Mouse (Mus musculus): Measurements from ENCODE around the gene Sumf2. TPM values are rescaled to one million over a fixed set of nuclear protein-coding genes. Genes with fewer than 3 reads are reported as not detected.
"Not testable (repeated sequence)": the region's sequence is repeated elsewhere in the genome, so short reads cannot be mapped to it uniquely, and the experiment has no call there.

Sumf2 gene
- polyA plus RNA-seq, 1 experiment from 2014 or later, result 37.3 TPM

DNA sequence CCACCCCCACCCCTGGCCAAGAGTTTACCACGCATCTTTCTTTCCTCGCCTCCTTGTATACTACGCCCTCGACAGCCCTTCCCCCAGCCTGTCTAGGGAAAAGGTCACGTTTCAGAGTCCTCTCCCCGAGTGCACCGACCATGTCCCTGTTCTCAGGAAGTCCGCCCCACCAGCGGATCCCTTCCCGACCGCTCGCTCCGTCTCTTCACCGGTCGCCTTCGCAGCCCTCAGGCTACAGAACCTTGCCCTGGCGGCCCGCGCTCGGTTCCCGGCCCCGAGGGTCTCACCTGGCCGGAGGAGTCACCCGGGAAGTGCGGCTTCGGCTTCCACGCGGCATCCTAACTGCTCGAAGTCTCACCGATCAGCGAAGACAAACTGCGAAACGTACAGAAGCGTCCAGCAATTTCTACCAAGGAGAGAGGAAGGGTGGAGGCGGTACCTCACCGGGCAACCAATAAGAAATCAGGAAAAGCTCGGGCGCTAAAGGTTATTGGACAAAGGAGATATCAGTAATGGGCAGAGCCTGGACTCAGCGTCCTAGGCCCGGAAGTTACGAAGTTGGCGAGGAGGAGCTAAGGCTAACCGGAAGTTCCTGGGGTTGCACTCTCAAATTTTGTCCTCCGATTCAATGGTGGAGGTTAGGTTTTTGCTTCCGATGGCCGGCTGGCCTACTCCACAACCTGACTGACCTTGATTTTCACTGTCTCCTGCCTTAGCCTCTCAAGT lies 40.3 kb downstream of the Sumf2 start, which contains the start of gene Chchd2:
Chchd2 (minus strand) TSS at position 560 of the 726 bp plus-strand sequence.
- no peaks in the 10 kb centered on the region for H3K27me3 ChIP-seq (ENCODE audit: control insufficient read depth, insufficient read depth, low read length)
- peak within 1 kb of the TSS; percentile 85 for H3K4me3 ChIP-seq (ENCODE audit: low read depth, low read length)
- peaks cover 12% of the 10 kb centered on the region for H3K36me3 ChIP-seq (ENCODE audit: control insufficient read depth, insufficient read depth, low read length)
- H3K9ac ChIP-seq (ENCODE audit: low read depth, low read length), result peak within 1 kb of the TSS; percentile 93
- under 1% methylated on average over 46 of the region's 46 CpGs for WGBS (ENCODE audit: insufficient replicate concordance)
- peak within 1 kb of the TSS; percentile 93 for H3K4me2 ChIP-seq
- peak within 1 kb of the TSS; percentile 95 for H3K27ac ChIP-seq (ENCODE audit: low read depth, low read length)
- H3K4me1 ChIP-seq (ENCODE audit: control insufficient read depth, insufficient read depth, low read length), result peaks cover 3% of the 10 kb centered on the region; the same call in 1 of the 2 replicates
- no peaks in the 10 kb centered on the region for H3K9me3 ChIP-seq (replicated peaks; ENCODE audit: control insufficient read depth, low read length)
- peak; percentile 98 for ATAC-seq (replicated peaks; ENCODE audit: insufficient number of reproducible peaks, low FRiP score, low TSS enrichment)

DNA sequence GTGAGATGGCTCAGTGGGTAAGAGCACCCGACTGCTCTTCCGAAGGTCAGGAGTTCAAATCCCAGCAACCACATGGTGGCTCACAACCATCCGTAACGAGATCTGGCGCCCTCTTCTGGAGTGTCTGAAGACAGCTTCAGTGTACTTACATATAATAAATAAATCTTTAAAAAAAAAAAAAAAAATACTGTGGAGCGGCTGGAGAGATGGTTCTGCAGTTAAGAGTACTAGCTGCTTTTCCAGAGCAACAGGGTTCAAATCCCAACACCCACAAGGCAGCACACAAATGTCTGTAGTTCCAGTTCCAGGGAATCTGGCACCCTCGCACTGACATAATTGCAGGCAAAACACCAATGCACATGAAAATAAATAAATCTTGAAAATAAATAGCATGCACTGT lies 43.6 kb downstream of the Sumf2 start:
- H3K4me1 ChIP-seq (ENCODE audit: control insufficient read depth, insufficient read depth, low read length), result not testable (repeated sequence)
- 72% methylated on average over 4 of the region's 7 CpGs for WGBS (ENCODE audit: insufficient replicate concordance)

GRCm38 (mm10) chr5:129895198-129896088 lies 48.7 kb downstream of the Sumf2 start, which contains the start of gene Zbed5:
Gene Zbed5, plus strand, starts transcription at chr5:129895723.
- H3K27ac ChIP-seq (ENCODE audit: low read depth, low read length), result no peak within 1 kb of the TSS
- peak within 1 kb of the TSS; percentile 64 for H3K4me3 ChIP-seq (ENCODE audit: low read depth, low read length)
- 2% methylated on average over 44 of the region's 44 CpGs for WGBS (ENCODE audit: insufficient replicate concordance)
- H3K4me2 ChIP-seq, result peak within 1 kb of the TSS; percentile 79
- H3K9me3 ChIP-seq (replicated peaks; ENCODE audit: control insufficient read depth, low read length), result no peaks in the 10 kb centered on the region
- H3K4me1 ChIP-seq (ENCODE audit: control insufficient read depth, insufficient read depth, low read length), result peaks cover 2% of the 10 kb centered on the region; the same call in 1 of the 2 replicates
- peak; percentile 93 for ATAC-seq (replicated peaks; ENCODE audit: insufficient number of reproducible peaks, low FRiP score, low TSS enrichment)
- no peaks in the 10 kb centered on the region for H3K36me3 ChIP-seq (ENCODE audit: control insufficient read depth, insufficient read depth, low read length)
- peak within 1 kb of the TSS; percentile 69 for H3K9ac ChIP-seq (ENCODE audit: low read depth, low read length)
- no peaks in the 10 kb centered on the region for H3K27me3 ChIP-seq (ENCODE audit: control insufficient read depth, insufficient read depth, low read length)

More for the DNA sequence above, 43.6 kb downstream of the Sumf2 start:
- H3K36me3 ChIP-seq (ENCODE audit: control insufficient read depth, insufficient read depth, low read length); H3K4me3 ChIP-seq (ENCODE audit: low read depth, low read length); H3K27ac ChIP-seq (ENCODE audit: low read depth, low read length); ATAC-seq (replicated peaks; ENCODE audit: insufficient number of reproducible peaks, low FRiP score, low TSS enrichment); H3K9me3 ChIP-seq (replicated peaks; ENCODE audit: control insufficient read depth, low read length); H3K4me2 ChIP-seq; H3K27me3 ChIP-seq (ENCODE audit: control insufficient read depth, insufficient read depth, low read length); H3K9ac ChIP-seq (ENCODE audit: low read depth, low read length): not testable (repeated sequence)

DNA sequence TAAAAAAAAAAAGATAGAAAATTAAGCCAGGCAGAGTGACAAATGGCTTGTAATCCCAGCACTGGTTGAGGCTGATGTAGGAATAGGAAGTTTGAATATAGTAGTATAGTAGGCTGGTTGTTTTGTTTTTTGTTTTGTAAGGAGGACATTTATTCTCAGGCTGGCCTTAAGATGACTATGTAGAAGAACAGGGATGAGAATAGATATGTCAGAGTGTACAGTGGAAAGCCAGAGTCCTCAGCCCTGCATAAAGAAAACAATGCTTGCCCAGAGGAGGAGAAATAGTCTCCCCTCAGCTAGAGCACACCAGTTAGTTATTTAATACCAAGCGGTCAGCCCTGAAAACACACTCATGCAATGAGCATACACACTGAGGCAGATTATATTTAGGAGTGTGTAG lies 51.7 kb downstream of the Sumf2 start, which contains the start of gene Phkg1:
Phkg1 (minus strand) TSS at position 101 of the 400 bp plus-strand sequence.
- no peak for ATAC-seq (replicated peaks; ENCODE audit: insufficient number of reproducible peaks, low FRiP score, low TSS enrichment)
- Histone ChIP-seq H3K9ac (ENCODE audit: low read depth, low read length) (no peak within 1 kb of the TSS), H3K4me1 (ENCODE audit: control insufficient read depth, insufficient read depth, low read length) (peaks cover 2% of the 10 kb centered on the region; the same call in 1 of the 2 replicates), H3K36me3 (ENCODE audit: control insufficient read depth, insufficient read depth, low read length) (no peaks in the 10 kb centered on the region), H3K27me3 (ENCODE audit: control insufficient read depth, insufficient read depth, low read length) (no peaks in the 10 kb centered on the region), H3K9me3 (replicated peaks; ENCODE audit: control insufficient read depth, low read length) (no peaks in the 10 kb centered on the region), H3K4me2 (no peak within 1 kb of the TSS), H3K4me3 (ENCODE audit: low read depth, low read length) (no peak within 1 kb of the TSS), H3K27ac (ENCODE audit: low read depth, low read length) (no peak within 1 kb of the TSS)
- WGBS (ENCODE audit: insufficient replicate concordance), result 92% methylated on average over 1 of the region's 1 CpGs

- ATAC-seq (replicated peaks; ENCODE audit: insufficient number of reproducible peaks, low FRiP score, low TSS enrichment), result no peak
- Histone ChIP-seq H3K27me3 (ENCODE audit: control insufficient read depth, insufficient read depth, low read length) (no peaks in the 10 kb centered on the region), H3K4me1 (ENCODE audit: control insufficient read depth, insufficient read depth, low read length) (no peaks in the 10 kb centered on the region), H3K4me3 (ENCODE audit: low read depth, low read length) (peak overlapping the region; percentile 61), H3K27ac (ENCODE audit: low read depth, low read length) (no peak overlapping the region), H3K4me2 (peak overlapping the region; percentile 90), H3K36me3 (ENCODE audit: control insufficient read depth, insufficient read depth, low read length) (no peaks in the 10 kb centered on the region), H3K9me3 (replicated peaks; ENCODE audit: control insufficient read depth, low read length) (no peaks in the 10 kb centered on the region), H3K9ac (ENCODE audit: low read depth, low read length) (peak overlapping the region; percentile 82)
- WGBS (ENCODE audit: insufficient replicate concordance), result 33% methylated on average over 4 of the region's 4 CpGs
Measured at GRCm38 (mm10) chr5:129907775-129908174, 61.0 kb downstream of the Sumf2 start.

DNA sequence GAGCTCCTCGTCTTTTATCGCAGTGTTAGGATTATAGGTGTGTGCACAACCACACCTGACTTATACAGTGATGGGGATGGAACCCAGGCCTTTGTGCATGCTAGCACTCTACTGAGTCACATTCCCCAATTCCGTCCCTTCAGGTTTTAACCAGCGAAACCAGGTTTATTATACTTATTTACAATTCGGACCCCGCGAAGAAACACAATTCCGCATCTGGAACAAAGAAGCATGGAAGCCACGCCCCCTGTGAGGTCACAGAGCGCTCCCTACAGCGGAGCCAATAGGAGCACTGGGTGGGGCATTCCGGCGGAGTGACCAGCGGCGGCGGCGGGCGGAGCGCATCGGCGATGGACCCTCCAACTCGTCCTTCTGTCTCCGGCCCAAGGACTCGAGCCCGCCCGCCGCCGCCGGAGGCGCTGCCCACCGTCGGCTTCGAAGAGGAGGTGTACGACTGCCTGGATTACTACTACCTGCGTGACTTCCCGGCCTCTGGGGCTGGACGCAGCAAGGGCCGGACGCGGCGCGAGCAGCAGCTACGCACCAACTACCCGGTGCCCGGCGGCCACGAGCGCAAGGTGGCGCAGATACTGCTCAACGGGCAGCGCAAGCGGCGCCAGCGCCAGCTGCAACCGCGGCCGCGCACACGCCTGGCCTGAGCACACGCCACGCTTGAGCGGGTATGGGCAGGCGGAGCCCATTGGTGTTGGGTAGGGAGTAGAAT lies 61.6 kb downstream of the Sumf2 start, which contains the start of gene Nupr1l:
Nupr1l (plus strand) TSS at position 299 of the 724 bp plus-strand sequence.
- Histone ChIP-seq H3K4me1 (ENCODE audit: control insufficient read depth, insufficient read depth, low read length) (no peaks in the 10 kb centered on the region), H3K9me3 (replicated peaks; ENCODE audit: control insufficient read depth, low read length) (no peaks in the 10 kb centered on the region), H3K9ac (ENCODE audit: low read depth, low read length) (peak within 1 kb of the TSS; percentile 82), H3K36me3 (ENCODE audit: control insufficient read depth, insufficient read depth, low read length) (no peaks in the 10 kb centered on the region), H3K4me2 (peak within 1 kb of the TSS; percentile 90), H3K27ac (ENCODE audit: low read depth, low read length) (peak within 1 kb of the TSS; percentile 82), H3K27me3 (ENCODE audit: control insufficient read depth, insufficient read depth, low read length) (no peaks in the 10 kb centered on the region), H3K4me3 (ENCODE audit: low read depth, low read length) (peak within 1 kb of the TSS; percentile 61)
- WGBS (ENCODE audit: insufficient replicate concordance), result under 1% methylated on average over 63 of the region's 63 CpGs
- ATAC-seq (replicated peaks; ENCODE audit: insufficient number of reproducible peaks, low FRiP score, low TSS enrichment), result peak; percentile 97

DNA sequence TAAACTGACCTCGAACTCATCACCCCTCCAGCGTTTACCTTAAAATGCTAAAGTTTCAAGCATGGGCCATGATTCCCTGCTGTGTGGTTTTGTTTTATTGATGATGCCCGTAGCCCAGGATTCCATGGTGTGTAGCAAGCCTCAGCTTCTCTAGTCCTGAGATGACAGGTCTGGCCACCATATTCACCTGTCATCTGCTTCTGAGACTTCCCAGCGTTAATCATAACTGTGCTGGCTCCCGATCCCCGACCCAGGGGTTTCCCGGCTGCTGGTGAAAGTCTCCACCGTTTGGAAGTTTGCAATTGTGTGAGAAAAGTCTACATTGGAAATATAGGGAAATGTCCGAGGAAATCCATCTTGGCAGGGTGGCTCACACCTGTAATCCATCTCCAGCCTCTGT lies 62.4 kb downstream of the Sumf2 start:
- ATAC-seq (replicated peaks; ENCODE audit: insufficient number of reproducible peaks, low FRiP score, low TSS enrichment), result no peak
- Histone ChIP-seq H3K4me1 (ENCODE audit: control insufficient read depth, insufficient read depth, low read length) (no peaks in the 10 kb centered on the region), H3K4me3 (ENCODE audit: low read depth, low read length) (peak overlapping the region; percentile 61), H3K27ac (ENCODE audit: low read depth, low read length) (no peak overlapping the region), H3K36me3 (ENCODE audit: control insufficient read depth, insufficient read depth, low read length) (no peaks in the 10 kb centered on the region), H3K4me2 (peak overlapping the region; percentile 90), H3K9me3 (replicated peaks; ENCODE audit: control insufficient read depth, low read length) (no peaks in the 10 kb centered on the region), H3K9ac (ENCODE audit: low read depth, low read length) (no peak overlapping the region), H3K27me3 (ENCODE audit: control insufficient read depth, insufficient read depth, low read length) (no peaks in the 10 kb centered on the region)
- 70% methylated on average over 9 of the region's 9 CpGs for WGBS (ENCODE audit: insufficient replicate concordance)

- WGBS (ENCODE audit: insufficient replicate concordance), result 77% methylated on average over 7 of the region's 7 CpGs
- no peaks in the 10 kb centered on the region for H3K9me3 ChIP-seq (replicated peaks; ENCODE audit: control insufficient read depth, low read length)
- no peak overlapping the region for H3K9ac ChIP-seq (ENCODE audit: low read depth, low read length)
- no peak for ATAC-seq (replicated peaks; ENCODE audit: insufficient number of reproducible peaks, low FRiP score, low TSS enrichment)
- H3K27me3 ChIP-seq (ENCODE audit: control insufficient read depth, insufficient read depth, low read length), result no peaks in the 10 kb centered on the region
- no peak overlapping the region for H3K27ac ChIP-seq (ENCODE audit: low read depth, low read length)
- no peak overlapping the region for H3K4me3 ChIP-seq (ENCODE audit: low read depth, low read length)
- H3K4me1 ChIP-seq (ENCODE audit: control insufficient read depth, insufficient read depth, low read length), result no peaks in the 10 kb centered on the region
- H3K36me3 ChIP-seq (ENCODE audit: control insufficient read depth, insufficient read depth, low read length), result no peaks in the 10 kb centered on the region
- no peak overlapping the region for H3K4me2 ChIP-seq
Measured at GRCm38 (mm10) chr5:129909591-129909990, 62.8 kb downstream of the Sumf2 start.
